Mouse (Mus musculus): ENCODE data around the gene Gm49380. TPM values are rescaled to one million over a fixed set of nuclear protein-coding genes. Genes with fewer than 3 reads are reported as not detected.

The Gm49380 gene
- polyA plus RNA-seq, 1 experiment from 2014 or later = 0.48 TPM

DNA sequence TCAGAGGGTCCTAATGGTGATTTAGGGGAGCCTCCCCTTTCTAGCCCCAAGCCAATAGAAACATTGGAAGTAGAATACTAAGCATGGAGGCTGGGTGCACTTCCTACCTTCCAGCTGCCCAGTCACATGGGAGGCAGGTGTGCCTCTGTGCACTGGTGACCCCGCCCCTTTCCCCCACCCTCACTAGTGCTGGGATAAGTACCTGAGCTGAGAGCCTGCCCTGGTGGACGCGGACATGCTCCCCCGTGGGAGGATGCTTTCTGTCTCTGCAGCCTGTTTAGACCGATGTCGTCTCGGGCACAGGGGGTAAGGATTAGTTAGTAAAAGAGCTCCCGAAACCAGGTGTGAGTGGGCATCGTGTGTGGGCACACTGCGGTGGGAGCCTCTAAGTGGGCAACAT, 26.3 kb downstream of the Gm49380 start:
- Histone ChIP-seq H3K36me3 (peaks cover 9% of the 10 kb centered on the region), H3K27me3 (peaks cover 56% of the 10 kb centered on the region), H3K4me1 (peaks cover 63% of the 10 kb centered on the region), H3K4me2 (peak overlapping the region; percentile 34; the same call in 1 of the 2 replicates), H3K4me3 (no peak overlapping the region), H3K9me3 (no peaks in the 10 kb centered on the region), H3K9ac (no peak overlapping the region), H3K27ac (no peak overlapping the region)
- no peak for ATAC-seq (ENCODE audit: insufficient number of reproducible peaks, insufficient read depth, low FRiP score, low TSS enrichment, low read depth)
- WGBS = 39% methylated on average over 10 of the region's 10 CpGs

DNA sequence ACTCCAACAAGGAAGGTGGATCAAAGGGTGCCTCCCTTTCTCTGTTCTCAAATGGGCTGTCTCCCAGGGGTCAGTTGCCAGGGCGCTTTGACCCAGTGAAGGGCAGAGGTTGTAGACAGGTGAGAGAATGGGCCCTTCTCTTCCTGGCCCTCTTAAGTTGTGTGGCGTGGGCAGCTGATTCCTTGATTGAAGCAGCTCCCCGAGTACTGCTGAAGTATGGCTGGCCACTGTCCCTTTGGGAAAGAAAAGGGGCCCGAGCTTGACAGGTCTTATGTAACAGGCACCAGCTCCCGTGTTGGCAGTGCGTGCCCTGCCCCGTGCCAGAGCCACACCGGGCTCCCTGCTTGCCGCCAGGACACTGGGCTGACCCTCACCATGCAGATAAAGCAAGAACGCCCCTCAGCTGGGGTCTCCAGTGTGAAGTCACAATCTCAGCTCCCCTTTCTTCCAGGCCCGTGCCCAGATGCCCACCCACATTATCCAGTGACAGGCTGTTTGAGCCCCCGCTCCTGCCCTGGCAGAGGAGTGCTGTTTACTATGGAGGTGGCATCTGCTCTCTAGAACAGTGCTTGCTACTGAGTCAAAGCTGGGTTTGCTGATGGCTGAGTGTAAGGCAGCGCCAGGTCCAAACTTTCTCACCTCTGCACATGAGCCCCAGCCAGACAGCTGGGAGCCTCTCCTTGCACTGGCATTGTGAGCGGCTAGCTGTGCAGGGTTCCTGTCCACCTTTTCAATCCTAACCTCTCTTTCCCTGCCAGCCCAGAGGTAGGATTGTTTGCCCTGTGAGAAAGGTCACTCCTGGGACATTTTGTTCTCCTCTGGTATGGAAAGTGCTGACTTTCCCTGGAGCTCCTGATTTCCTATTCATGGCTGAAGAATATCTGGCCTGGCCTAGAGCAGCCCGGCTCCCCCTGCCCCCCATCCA, 27.3 kb downstream of the Gm49380 start:
- H3K27ac ChIP-seq = no peak overlapping the region
- peak overlapping the region; percentile 98 for H3K4me2 ChIP-seq
- peaks cover 2% of the 10 kb centered on the region; the same call in 1 of the 2 replicates for H3K36me3 ChIP-seq
- H3K9me3 ChIP-seq = no peaks in the 10 kb centered on the region
- no peak for ATAC-seq (ENCODE audit: insufficient number of reproducible peaks, insufficient read depth, low FRiP score, low TSS enrichment, low read depth)
- H3K4me3 ChIP-seq = peak overlapping the region; percentile 64
- H3K4me1 ChIP-seq = peaks cover 66% of the 10 kb centered on the region
- H3K27me3 ChIP-seq = peaks cover 56% of the 10 kb centered on the region
- H3K9ac ChIP-seq = no peak overlapping the region
- WGBS = 68% methylated on average over 15 of the region's 15 CpGs

DNA sequence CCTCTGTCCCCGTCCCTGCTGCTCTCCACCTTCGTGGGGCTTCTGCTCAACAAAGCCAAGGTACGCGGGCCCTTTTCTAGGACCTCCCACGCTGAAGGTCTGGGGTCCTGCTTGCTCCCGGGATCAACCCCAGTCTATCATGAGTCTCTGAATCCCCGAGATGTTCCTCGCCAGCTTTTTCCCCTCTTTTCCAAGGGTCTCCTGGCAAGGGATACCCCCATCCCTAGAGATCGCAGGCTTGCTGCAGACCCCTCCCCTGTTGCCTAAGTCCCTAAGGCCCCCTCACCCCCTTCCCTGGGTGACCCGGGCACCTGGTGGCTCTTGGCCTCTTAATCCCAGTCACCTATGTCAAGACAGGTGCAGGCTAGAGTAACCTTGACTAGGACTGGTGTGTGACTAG, 28.0 kb downstream of the Gm49380 start:
- ATAC-seq (ENCODE audit: insufficient number of reproducible peaks, insufficient read depth, low FRiP score, low TSS enrichment, low read depth) = no peak
- WGBS = 2% methylated on average over 10 of the region's 10 CpGs
- Histone ChIP-seq H3K9me3 (no peaks in the 10 kb centered on the region), H3K27ac (no peak overlapping the region), H3K4me2 (peak overlapping the region; percentile 98), H3K36me3 (no peaks in the 10 kb centered on the region), H3K9ac (peak overlapping the region; percentile 82), H3K27me3 (peaks cover 56% of the 10 kb centered on the region), H3K4me1 (peaks cover 68% of the 10 kb centered on the region), H3K4me3 (peak overlapping the region; percentile 64)

DNA sequence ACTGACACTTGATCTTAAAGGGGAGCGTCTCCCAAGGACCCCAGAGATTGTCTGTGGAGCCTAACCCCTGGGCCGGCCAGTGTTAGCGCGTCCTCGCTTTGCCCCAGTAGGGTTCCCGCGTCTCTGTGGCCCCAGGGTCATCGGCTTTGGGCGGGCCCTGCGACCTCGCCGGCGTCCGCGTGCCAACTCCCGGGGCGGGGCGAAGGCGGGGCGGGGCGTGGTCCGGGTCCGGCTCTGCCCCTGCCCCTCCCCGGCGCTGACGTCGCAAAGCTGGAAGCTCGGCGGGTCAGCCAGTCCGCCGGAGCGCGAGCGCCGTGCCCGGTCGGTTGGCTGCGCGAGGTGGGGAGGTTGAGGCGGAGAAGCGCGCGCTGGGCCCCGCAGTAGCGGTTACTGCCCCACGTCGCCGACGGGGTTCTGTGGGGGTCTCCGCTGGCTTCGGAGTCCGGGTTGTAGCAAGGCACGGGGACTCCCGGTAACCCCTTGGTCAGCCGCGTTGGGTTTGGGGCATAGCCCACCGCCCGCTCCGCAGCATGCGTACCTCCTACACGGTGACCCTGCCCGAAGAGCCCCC, 28.6 kb downstream of the Gm49380 start:
- Histone ChIP-seq H3K27ac (no peak overlapping the region), H3K27me3 (peaks cover 56% of the 10 kb centered on the region), H3K9me3 (no peaks in the 10 kb centered on the region), H3K9ac (peak overlapping the region; percentile 82), H3K4me2 (peak overlapping the region; percentile 98), H3K4me1 (peaks cover 64% of the 10 kb centered on the region), H3K36me3 (no peaks in the 10 kb centered on the region), H3K4me3 (peak overlapping the region; percentile 64)
- no peak; the same call in 1 of the 2 replicates for ATAC-seq (ENCODE audit: insufficient number of reproducible peaks, insufficient read depth, low FRiP score, low TSS enrichment, low read depth)
- WGBS = under 1% methylated on average over 62 of the region's 62 CpGs

DNA sequence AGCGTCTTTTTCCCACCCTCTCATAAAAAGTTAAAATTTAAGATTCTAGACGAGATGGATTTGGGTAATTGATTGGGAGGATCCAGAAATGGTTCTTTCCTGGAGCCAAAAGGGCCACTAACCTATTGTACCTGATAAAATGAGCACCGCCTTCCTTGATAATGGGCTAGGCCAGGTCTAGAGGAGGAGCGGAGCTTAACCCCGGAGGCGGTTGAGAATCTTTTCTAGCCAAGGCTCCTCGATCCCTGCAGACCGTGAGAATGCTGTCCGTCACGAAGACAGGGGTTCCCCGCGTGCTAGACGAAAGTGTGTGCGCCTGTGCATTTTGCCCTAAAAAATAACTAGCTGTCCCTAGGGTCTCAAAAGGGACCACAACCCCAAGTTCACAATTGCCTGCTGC, 29.1 kb downstream of the Gm49380 start:
- 1% methylated on average over 14 of the region's 14 CpGs for WGBS
- peak overlapping the region; percentile 98 for H3K4me2 ChIP-seq
- peaks cover 59% of the 10 kb centered on the region for H3K4me1 ChIP-seq
- peak overlapping the region; percentile 82 for H3K9ac ChIP-seq
- no peaks in the 10 kb centered on the region for H3K9me3 ChIP-seq
- H3K27me3 ChIP-seq = peaks cover 52% of the 10 kb centered on the region
- H3K36me3 ChIP-seq = no peaks in the 10 kb centered on the region
- no peak for ATAC-seq (ENCODE audit: insufficient number of reproducible peaks, insufficient read depth, low FRiP score, low TSS enrichment, low read depth)
- peak overlapping the region; percentile 64 for H3K4me3 ChIP-seq
- H3K27ac ChIP-seq = no peak overlapping the region

DNA sequence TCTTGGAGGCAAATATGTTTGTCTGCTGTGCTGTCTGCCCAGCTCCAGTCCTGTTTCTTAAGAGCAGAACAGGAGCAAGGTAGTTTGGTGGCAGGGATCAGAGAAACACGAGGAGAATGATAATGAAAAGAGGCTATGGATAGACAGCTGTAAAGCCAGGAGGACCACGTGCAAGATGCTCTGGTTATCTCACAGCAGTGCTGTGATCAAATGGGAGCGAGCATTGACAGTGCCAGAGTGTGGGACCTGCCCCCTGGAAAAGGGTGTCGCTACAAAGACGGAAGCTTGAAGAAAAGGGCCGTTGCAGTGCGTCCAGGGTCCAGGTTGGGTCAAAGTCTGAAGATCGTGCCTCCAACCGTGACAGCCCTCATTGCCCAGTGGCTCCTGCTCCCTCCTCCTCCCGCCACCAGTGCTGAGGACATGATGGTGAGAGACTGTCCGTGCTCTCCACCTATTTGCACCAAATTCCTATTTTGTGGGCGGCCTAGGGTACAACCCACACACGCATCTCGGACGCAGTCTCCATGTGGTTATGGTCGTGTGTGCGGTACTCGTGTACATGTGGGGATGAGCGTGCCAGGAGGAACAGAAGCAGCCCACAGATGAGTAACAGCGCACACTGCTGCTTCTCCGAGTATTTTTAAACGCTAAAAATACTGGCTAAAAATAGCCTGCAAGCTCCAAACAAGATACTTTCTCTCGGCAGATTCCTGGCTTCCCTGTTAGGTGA, 29.7 kb downstream of the Gm49380 start:
- H3K27ac ChIP-seq = no peak overlapping the region
- no peak overlapping the region for H3K9ac ChIP-seq
- H3K4me2 ChIP-seq = peak overlapping the region; percentile 98
- H3K36me3 ChIP-seq = no peaks in the 10 kb centered on the region
- peaks cover 58% of the 10 kb centered on the region for H3K4me1 ChIP-seq
- H3K27me3 ChIP-seq = peaks cover 45% of the 10 kb centered on the region
- H3K4me3 ChIP-seq = peak overlapping the region; percentile 64
- ATAC-seq (ENCODE audit: insufficient number of reproducible peaks, insufficient read depth, low FRiP score, low TSS enrichment, low read depth) = no peak
- no peaks in the 10 kb centered on the region for H3K9me3 ChIP-seq
- WGBS = 6% methylated on average over 23 of the region's 23 CpGs

DNA sequence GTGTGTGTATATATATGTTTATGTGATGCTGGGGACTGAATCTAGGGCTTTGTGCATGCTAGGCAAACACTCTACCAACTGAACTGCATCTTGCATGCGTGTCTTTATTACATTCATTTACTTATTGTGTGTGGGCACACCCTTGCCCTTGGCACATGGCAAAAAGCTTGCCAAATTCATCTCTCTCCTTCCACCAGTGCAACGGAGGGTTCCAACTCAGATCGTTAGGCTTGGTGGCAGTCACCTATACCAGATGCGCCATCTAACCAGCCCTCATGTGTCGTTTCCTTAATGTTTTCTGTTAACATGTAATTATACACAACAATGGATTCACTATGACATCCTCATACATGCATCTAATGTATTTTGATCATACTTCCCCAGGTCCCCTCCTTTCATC, 31.0 kb downstream of the Gm49380 start:
- Histone ChIP-seq H3K4me2 (no peak overlapping the region), H3K9ac (no peak overlapping the region), H3K27ac (no peak overlapping the region), H3K4me1 (peaks cover 52% of the 10 kb centered on the region), H3K27me3 (peaks cover 40% of the 10 kb centered on the region), H3K9me3 (no peaks in the 10 kb centered on the region), H3K36me3 (no peaks in the 10 kb centered on the region), H3K4me3 (no peak overlapping the region)
- WGBS = 88% methylated on average over 5 of the region's 5 CpGs
- ATAC-seq (ENCODE audit: insufficient number of reproducible peaks, insufficient read depth, low FRiP score, low TSS enrichment, low read depth) = no peak

DNA sequence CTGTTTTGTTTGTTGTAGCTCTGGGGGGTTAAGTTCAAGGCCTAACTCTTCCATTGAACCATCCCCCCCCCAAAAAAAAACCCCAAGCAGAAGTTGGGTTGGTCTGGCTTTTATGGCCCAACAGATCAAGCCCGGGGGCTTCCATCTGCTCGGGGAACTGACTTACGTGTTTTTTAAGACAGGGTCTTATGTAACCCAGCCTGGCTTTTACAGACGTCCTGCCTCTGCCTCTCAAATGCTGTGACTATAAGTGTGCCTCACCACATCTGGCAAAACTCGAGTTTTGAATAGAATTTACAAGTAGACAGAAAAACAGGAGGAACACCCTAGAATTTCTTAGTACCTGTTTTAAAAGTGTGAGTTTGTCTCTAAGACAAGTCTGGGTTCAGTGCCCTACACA, 31.7 kb downstream of the Gm49380 start:
- no peak for ATAC-seq (ENCODE audit: insufficient number of reproducible peaks, insufficient read depth, low FRiP score, low TSS enrichment, low read depth)
- Histone ChIP-seq H3K9me3 (no peaks in the 10 kb centered on the region), H3K9ac (no peak overlapping the region), H3K27me3 (peaks cover 36% of the 10 kb centered on the region), H3K4me2 (no peak overlapping the region), H3K4me3 (no peak overlapping the region), H3K36me3 (no peaks in the 10 kb centered on the region), H3K27ac (no peak overlapping the region), H3K4me1 (peaks cover 49% of the 10 kb centered on the region)
- 49% methylated on average over 5 of the region's 5 CpGs for WGBS

DNA sequence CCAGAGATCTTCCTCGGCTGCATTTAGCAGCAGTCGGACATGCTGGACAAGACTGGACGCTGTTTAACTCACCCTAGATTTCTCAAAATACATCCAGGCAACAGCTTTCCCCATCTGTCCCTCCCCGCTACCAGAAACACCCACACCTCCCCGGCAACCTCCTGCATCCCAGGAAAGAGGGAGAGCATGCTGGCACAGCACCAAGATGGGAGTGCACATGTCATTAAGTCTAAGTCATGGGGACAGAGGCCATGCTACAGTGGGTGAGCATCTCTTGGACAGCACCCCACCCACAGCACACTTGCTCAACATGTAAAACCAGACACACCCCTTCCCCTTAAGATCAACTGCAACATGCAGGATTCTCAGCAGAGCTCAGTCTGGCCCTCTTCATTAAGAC, 32.3 kb downstream of the Gm49380 start:
- 78% methylated on average over 5 of the region's 5 CpGs for WGBS
- ATAC-seq (ENCODE audit: insufficient number of reproducible peaks, insufficient read depth, low FRiP score, low TSS enrichment, low read depth) = no peak
- peaks cover 44% of the 10 kb centered on the region for H3K4me1 ChIP-seq

DNA sequence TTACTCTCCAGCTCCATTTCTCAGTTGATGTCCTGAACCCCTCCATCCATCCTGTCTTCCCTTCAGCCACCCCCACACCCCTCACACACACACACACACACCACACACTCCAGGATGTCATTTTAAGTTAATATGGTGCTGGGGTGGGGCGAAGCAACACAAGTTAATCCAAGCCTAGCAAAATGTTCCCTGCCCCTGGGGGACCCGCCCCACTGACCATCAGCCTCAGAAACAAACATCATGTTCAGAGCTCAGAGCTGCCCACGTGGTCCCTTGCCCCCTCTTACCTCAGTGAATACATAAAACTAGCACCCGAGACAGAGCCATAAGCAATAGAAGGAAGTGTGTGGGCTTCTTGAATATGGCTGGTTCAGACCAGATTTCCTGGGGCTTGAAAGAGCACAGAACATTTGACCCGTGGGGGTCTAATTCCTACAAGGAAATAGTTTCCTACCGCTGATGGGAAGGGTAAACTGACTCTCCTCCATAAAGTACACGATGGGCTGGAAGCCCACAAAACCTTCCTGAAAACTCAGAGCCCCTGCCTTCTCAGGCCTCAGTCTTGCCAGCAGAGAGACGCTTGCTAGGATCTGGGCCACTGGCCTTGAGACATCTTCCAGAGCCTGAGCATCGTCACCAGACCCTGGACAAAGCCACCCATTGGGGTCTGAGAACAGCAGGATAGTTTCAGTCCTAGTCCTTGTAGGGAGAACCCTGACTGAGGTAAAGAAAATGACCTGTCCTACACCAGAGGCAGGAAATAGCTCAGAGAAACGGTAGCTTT, 33.1 kb downstream of the Gm49380 start:
- Histone ChIP-seq H3K27me3 (peaks cover 22% of the 10 kb centered on the region), H3K4me3 (no peak overlapping the region), H3K9me3 (no peaks in the 10 kb centered on the region), H3K27ac (no peak overlapping the region), H3K9ac (no peak overlapping the region), H3K4me1 (peaks cover 38% of the 10 kb centered on the region), H3K4me2 (no peak overlapping the region), H3K36me3 (no peaks in the 10 kb centered on the region)
- 70% methylated on average over 10 of the region's 10 CpGs for WGBS
- ATAC-seq (ENCODE audit: insufficient number of reproducible peaks, insufficient read depth, low FRiP score, low TSS enrichment, low read depth) = no peak

More for the DNA sequence above, 32.3 kb downstream of the Gm49380 start:
- H3K27ac ChIP-seq = no peak overlapping the region
- H3K36me3 ChIP-seq = no peaks in the 10 kb centered on the region
- H3K9me3 ChIP-seq = no peaks in the 10 kb centered on the region
- no peak overlapping the region for H3K4me2 ChIP-seq
- no peak overlapping the region for H3K9ac ChIP-seq
- H3K4me3 ChIP-seq = no peak overlapping the region
- H3K27me3 ChIP-seq = peaks cover 30% of the 10 kb centered on the region

Data from embryonic facial prominence, embryonic 13.5 days (tissue).